Mouse (Mus musculus) C2C12 (cell line): ENCODE results near the gene Mtmr6.

ENCODE experiments used
- CEBPB ChIP-seq: IDR thresholded peaks from one replicate; pipeline ENCODE4 v1.6.1; 2011; ENCODE audit warnings: low read depth, mild to moderate bottlenecking, control low read depth, moderate library complexity
- CTCF ChIP-seq: IDR thresholded peaks from one replicate; pipeline ENCODE4 v1.5.1; 2011; ENCODE audit not compliant: control insufficient read depth, insufficient read depth, insufficient read length
- FOSL1 ChIP-seq: IDR thresholded peaks from one replicate; pipeline ENCODE4 v1.8.0; 2011; ENCODE audit warnings: mild to moderate bottlenecking, low read length; ENCODE audit not compliant: poor library complexity, insufficient read depth, severe bottlenecking
- MYOD1 ChIP-seq: IDR thresholded peaks from one replicate; pipeline ENCODE4 v1.6.1; 2011; ENCODE audit warnings: low read depth; ENCODE audit not compliant: control insufficient read depth, insufficient read length
- MYOG ChIP-seq: IDR thresholded peaks from one replicate; pipeline ENCODE4 v1.6.1; 2011; ENCODE audit not compliant: control insufficient read depth, insufficient read length; ENCODE audit errors: extremely low read depth
- USF1 ChIP-seq: IDR thresholded peaks from one replicate; pipeline ENCODE4 v1.6.1; 2011; ENCODE audit warnings: low read depth, mild to moderate bottlenecking, control low read depth, moderate library complexity

DNA sequence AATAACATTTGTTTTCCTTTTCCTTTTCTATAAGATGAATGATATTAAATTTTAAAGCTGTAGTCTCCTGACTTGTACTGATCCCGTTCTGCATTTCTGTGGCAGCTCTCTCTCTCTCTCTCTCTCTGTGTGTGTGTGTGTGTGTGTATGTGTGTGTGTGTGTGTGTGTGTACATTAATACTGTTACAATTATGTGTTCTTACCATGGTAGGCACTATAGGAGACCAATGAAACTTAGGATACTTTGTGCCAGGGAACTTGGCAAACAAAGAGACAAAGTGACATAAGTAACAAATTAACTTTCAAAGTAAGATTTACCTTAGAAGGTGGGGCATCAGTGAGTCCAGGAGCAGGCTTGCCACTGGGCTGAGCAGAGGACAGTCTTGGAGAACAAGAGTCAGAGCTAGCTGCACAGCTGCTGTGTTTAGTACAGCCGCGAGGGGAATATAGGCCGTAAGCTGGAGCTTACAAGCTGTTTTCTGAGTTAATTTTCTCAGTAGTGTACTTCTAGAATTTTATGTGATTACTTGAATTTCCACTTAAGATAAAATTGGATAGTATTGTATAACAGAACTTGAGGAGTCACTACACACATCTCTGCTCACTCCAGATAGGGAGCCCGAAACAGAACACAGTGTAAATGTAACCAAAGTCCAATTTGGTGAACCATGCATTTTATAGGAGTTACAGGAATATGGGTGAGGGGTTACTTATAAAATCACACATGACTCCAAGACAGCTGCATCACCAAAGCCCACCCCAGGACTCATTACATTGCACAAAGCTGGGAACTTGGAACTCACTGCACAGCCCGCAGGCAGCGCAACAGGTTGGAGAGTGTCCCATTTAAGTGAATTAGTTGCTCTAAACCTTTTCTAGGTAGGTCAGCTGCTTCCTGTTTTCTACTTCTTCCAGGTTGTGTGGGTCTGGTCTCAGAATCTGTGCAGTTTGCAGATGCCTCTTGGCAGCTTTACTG lies 10.6 kb downstream of the Mtmr6 start:
- TF ChIP-seq CEBPB (no peak), MYOG (no peak), USF1 (no peak), CTCF (no peak), FOSL1 (no peak), MYOD1 (no peak)
